Mouse (Mus musculus) myocyte (in vitro differentiated cells): ENCODE results near the gene Pitx2. TPM values are rescaled to one million over a fixed set of nuclear protein-coding genes. Genes with fewer than 3 reads are reported as not detected.

Experiments
- H3K27me3 ChIP-seq: one replicate; pipeline ENCODE4 v1.6.1; 2011; ENCODE audit not compliant: control insufficient read depth, insufficient read depth, insufficient read length
- H3K36me3 ChIP-seq: one replicate; pipeline ENCODE4 v1.6.1; 2011; ENCODE audit not compliant: control insufficient read depth, insufficient read depth
- H3K4me2 ChIP-seq: one replicate; pipeline ENCODE4 v1.6.1; 2011; ENCODE audit warnings: low read depth, control low read depth
- H3K4me3 ChIP-seq: one replicate; pipeline ENCODE4 v1.5.1; 2011; ENCODE audit warnings: mild to moderate bottlenecking, control low read depth, moderate library complexity
- H3K79me2 ChIP-seq: one replicate; pipeline ENCODE4 v1.6.1; 2011; ENCODE audit not compliant: control insufficient read depth, insufficient read depth
- H3ac ChIP-seq: one replicate; pipeline ENCODE4 v1.6.1; 2011; ENCODE audit not compliant: control insufficient read depth, insufficient read length
- CEBPB ChIP-seq: IDR thresholded peaks from 2 replicates; pipeline ENCODE4 v1.6.1; 2011; ENCODE audit warnings: mild to moderate bottlenecking, moderate library complexity; ENCODE audit not compliant: poor library complexity, insufficient read depth, severe bottlenecking
- E2F4 ChIP-seq: IDR thresholded peaks from one replicate; pipeline ENCODE4 v1.6.1; 2011; ENCODE audit warnings: mild to moderate bottlenecking, control low read depth, moderate library complexity; ENCODE audit not compliant: insufficient read depth
- MAX ChIP-seq: IDR thresholded peaks from one replicate; pipeline ENCODE4 v1.6.1; 2011; ENCODE audit warnings: low read depth, mild to moderate bottlenecking, control low read depth
- MYOD1 ChIP-seq, 3 experiments: IDR thresholded peaks; one replicate each; pipeline ENCODE4 v1.6.1; 2011; ENCODE audit warnings: control low read depth in 2 of 3, low read depth in 2 of 3, mild to moderate bottlenecking in 2 of 3, moderate library complexity in 1 of 3; ENCODE audit not compliant: insufficient read length in 2 of 3, control insufficient read depth in 1 of 3
- MYOG ChIP-seq, 3 experiments: IDR thresholded peaks; one replicate each; pipeline ENCODE4 v1.6.1; 2011; ENCODE audit warnings: control low read depth in 2 of 3, low read depth in 2 of 3, mild to moderate bottlenecking in 2 of 3; ENCODE audit not compliant: insufficient read length in 2 of 3, control insufficient read depth in 1 of 3, insufficient read depth in 1 of 3
- POLR2A ChIP-seq: IDR thresholded peaks from one replicate; pipeline ENCODE4 v1.6.1; 2011; ENCODE audit warnings: low read depth, mild to moderate bottlenecking, control low read depth, moderate library complexity; ENCODE audit not compliant: insufficient read length
- POLR2AphosphoS2 ChIP-seq: IDR thresholded peaks from one replicate; pipeline ENCODE4 v1.6.1; 2011; ENCODE audit warnings: low read depth, control low read depth; ENCODE audit not compliant: insufficient read length
- REST ChIP-seq: IDR thresholded peaks from one replicate; pipeline ENCODE4 v1.6.1; 2011; ENCODE audit warnings: mild to moderate bottlenecking, control low read depth, moderate library complexity; ENCODE audit not compliant: insufficient read depth, insufficient read length
- SRF ChIP-seq: IDR thresholded peaks from one replicate; pipeline ENCODE4 v1.6.1; 2011; ENCODE audit warnings: low read depth; ENCODE audit not compliant: control insufficient read depth, insufficient read length
- TCF12 ChIP-seq: IDR thresholded peaks from one replicate; pipeline ENCODE4 v1.6.1; 2011; ENCODE audit warnings: mild to moderate bottlenecking, control low read depth; ENCODE audit not compliant: poor library complexity, insufficient read depth, severe bottlenecking
- TCF3 ChIP-seq: IDR thresholded peaks from one replicate; pipeline ENCODE4 v1.6.1; 2011; ENCODE audit warnings: low read depth, control low read depth; ENCODE audit not compliant: insufficient read length
- USF1 ChIP-seq: IDR thresholded peaks from one replicate; pipeline ENCODE4 v1.6.1; 2011; ENCODE audit warnings: low read depth, mild to moderate bottlenecking, control low read depth, moderate library complexity
- polyA plus RNA-seq: library from polyadenylated mRNA; unstranded; fragments of >200 nt; fragmentation: generic; extraction: Trizol; gene quantifications from one replicate; pipeline ENCODE4 v1.2.1, GENCODE M21; 2012; ENCODE audit warnings: missing spikeins

The Pitx2 gene
- polyA plus RNA-seq, 1 experiment = 35.6 TPM

DNA sequence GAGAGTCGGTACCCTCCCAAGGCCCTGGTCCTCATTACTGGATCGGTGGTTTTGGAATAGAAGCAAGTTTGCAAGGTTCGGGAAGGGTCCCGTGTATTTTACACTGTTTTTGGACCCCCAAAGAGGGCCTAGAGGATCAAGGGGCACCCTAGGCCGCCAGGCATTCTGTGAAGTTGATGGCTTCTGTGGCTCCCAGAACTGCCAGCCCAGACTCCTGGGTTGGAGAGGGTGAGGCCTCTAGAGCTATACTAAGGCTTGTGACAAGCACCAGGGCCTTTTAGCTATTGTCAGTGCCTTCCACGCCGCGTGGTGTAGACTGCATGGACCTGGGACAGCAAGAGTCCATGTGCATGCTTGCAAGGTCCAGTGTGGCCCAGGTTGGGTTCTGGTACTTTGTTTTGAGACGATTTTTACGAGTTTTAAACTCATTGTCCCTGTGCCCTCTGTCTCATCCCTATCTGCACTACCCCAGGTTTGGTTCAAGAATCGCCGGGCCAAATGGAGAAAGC, 18.2 kb downstream of the Pitx2 start:
- no peak overlapping the region for H3ac ChIP-seq
- no peaks in the 10 kb centered on the region for H3K36me3 ChIP-seq
- H3K4me2 ChIP-seq = peak overlapping the region; percentile 96
- TF ChIP-seq TCF3 = no peak
- TF ChIP-seq MYOD1 (IDR thresholded peaks at IDR 0.05; ENCODE audit: control insufficient read depth in 1 of 3, insufficient read length in 2 of 3, low read depth in 2 of 3) = no peak
- no peak for TF ChIP-seq SRF
- TF ChIP-seq MAX = no peak
- TF ChIP-seq CEBPB = no peak
- TF ChIP-seq E2F4 = no peak
- no peak for TF ChIP-seq TCF12
- no peak for TF ChIP-seq REST
- no peak for TF ChIP-seq POLR2A
- no peak for TF ChIP-seq POLR2AphosphoS2
- TF ChIP-seq USF1 = no peak
- TF ChIP-seq MYOG (IDR thresholded peaks at IDR 0.05; ENCODE audit: control insufficient read depth in 1 of 3, insufficient read depth in 1 of 3, insufficient read length in 2 of 3, low read depth in 2 of 3) = no peak
- H3K4me3 ChIP-seq = peak overlapping the region; percentile 82
- H3K27me3 ChIP-seq = no peaks in the 10 kb centered on the region
- H3K79me2 ChIP-seq = peaks cover 25% of the 10 kb centered on the region

DNA sequence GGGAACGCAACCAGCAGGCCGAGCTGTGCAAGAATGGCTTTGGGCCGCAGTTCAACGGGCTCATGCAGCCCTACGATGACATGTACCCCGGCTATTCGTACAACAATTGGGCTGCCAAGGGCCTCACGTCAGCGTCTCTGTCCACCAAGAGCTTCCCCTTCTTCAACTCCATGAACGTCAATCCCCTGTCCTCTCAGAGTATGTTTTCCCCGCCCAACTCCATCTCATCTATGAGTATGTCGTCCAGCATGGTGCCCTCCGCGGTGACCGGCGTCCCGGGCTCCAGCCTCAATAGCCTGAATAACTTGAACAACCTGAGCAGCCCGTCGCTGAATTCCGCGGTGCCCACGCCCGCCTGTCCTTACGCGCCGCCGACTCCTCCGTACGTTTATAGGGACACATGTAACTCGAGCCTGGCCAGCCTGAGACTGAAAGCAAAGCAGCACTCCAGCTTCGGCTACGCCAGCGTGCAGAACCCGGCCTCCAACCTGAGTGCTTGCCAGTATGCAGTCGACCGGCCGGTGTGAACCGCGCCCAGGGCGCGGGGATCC, 18.8 kb downstream of the Pitx2 start:
- Histone ChIP-seq H3K27me3 (no peaks in the 10 kb centered on the region), H3K4me3 (peak overlapping the region; percentile 82), H3K79me2 (peaks cover 23% of the 10 kb centered on the region), H3K4me2 (peak overlapping the region; percentile 96), H3ac (no peak overlapping the region), H3K36me3 (no peaks in the 10 kb centered on the region)
- TF ChIP-seq POLR2A (peak; percentile 10), POLR2AphosphoS2 (peak; percentile 11), MYOG (IDR thresholded peaks at IDR 0.05; ENCODE audit: control insufficient read depth in 1 of 3, insufficient read depth in 1 of 3, insufficient read length in 2 of 3, low read depth in 2 of 3) (no peak)

DNA sequence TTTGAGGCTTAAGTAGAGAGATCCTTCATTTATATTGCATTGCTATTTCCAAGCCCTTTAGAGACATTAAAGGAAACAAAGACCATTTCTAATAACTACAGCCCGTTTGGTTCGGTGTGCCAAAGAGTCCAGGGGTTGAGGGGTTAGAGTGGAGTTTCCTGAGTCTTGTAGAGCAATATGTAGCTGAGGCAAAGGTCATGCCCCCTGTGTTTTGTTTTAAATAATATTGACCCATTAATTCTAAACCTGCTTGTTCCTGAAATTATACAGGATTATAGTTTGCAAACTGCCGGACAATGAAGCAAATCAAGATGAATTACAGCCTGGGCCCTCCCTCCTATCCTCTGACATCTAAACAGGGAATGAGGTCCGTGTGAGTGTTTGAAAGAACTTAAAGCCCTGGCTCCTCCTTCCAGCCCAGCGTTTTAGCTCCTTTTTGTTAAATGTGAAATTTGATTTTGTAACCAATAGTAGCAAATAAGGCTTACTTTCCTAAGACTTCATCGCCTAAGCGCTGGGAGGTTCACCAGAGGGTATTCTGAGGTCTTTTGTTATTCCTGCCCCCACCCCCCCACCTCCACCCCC, 20.5 kb downstream of the Pitx2 start:
- H3K4me2 ChIP-seq = peak overlapping the region; percentile 42
- no peaks in the 10 kb centered on the region for H3K27me3 ChIP-seq

DNA sequence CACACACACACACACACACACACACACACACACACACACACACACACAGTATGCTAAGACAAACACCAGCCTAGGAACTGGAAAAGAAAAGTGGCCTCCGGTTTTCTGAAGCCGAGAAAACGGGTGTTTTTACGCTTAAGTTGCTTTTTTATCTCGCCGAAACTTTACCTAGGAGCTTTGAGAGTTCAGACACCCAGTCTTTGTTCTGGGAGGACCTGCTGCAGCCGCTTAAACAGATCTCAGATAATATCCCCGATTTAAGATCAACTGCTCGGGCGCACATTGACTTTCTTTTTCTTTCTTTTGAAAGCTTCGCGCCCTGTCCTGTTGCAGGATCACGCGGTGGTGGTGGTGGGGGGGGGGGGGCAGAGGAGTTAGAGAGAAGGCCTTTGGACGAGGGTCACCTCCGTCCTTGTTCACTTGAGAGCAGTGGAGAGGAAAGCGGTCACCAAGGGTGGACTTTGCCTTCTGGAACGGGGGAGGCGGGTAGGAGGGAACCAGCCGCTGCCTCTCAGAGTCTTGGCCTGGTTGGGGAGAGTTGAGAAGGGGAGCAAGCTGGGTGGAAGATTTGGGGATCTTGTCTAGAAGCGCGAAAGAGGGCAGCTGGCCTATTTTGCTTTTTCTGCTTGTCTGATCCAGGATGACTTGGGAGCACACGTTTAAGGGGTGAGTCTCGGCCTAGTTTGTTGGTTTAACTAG, 21.2 kb downstream of the Pitx2 start:
- Histone ChIP-seq H3K4me2 (peak overlapping the region; percentile 27), H3K36me3 (no peaks in the 10 kb centered on the region), H3K27me3 (no peaks in the 10 kb centered on the region), H3K4me3 (no peak overlapping the region), H3K79me2 (peaks cover 23% of the 10 kb centered on the region), H3ac (no peak overlapping the region)
- TF ChIP-seq POLR2AphosphoS2 (peak; percentile 59), TCF12 (no peak)

More for the DNA sequence above, 20.5 kb downstream of the Pitx2 start:
- Histone ChIP-seq H3ac (no peak overlapping the region), H3K79me2 (peaks cover 23% of the 10 kb centered on the region), H3K4me3 (no peak overlapping the region), H3K36me3 (no peaks in the 10 kb centered on the region)
- no peak for TF ChIP-seq MYOD1 (IDR thresholded peaks at IDR 0.05; ENCODE audit: control insufficient read depth in 1 of 3, insufficient read length in 2 of 3, low read depth in 2 of 3)
- TF ChIP-seq REST = no peak
- no peak for TF ChIP-seq E2F4
- TF ChIP-seq POLR2AphosphoS2 = no peak
- no peak for TF ChIP-seq USF1

DNA sequence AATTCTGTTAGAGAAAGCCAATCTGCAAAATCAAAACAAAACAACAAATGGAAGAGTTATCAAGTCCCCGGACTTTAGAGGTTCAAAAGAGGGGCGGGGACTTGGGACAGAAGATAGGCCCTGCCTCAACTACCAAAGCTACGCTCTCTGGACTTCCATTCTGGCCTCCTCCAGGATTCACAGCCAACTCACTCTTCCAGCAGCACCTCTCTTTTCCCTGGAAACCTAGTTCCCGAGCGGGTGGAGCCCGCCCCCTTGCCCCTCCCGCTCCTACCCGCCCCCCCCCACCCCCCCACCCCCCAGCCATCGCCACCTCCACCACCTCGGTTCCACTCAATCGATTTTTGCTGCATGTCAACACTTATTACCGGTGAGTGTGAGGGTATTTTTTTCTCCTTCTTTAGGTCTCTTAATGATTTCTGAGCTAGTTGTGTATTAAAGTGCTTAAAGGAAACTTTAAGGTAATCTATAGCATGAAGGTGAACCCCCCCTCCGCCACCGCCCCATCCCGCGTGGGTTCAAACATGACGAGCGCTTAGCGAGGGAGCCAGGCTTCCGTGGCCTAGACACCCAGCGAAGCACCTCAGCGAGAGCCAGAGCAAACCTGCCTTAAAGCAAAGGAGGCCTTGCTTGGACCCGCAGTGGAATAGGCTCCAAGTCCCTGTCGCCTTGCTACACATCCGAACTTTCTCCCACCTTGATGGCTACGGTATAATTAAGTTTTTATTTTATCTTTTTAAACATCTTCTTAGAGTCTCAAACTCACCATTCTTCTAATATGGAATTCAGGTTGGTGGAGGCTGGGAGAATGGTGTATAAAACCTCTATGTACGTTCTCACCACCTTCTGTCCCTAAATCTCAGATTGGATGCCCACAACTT, 21.9 kb downstream of the Pitx2 start:
- H3K4me3 ChIP-seq = no peak overlapping the region
- no peak for TF ChIP-seq CEBPB
- TF ChIP-seq SRF = no peak
- TF ChIP-seq POLR2AphosphoS2 = no peak
- TF ChIP-seq MAX = no peak
- TF ChIP-seq E2F4 = no peak
- TF ChIP-seq USF1 = no peak
- no peak for TF ChIP-seq MYOD1 (IDR thresholded peaks at IDR 0.05; ENCODE audit: control insufficient read depth in 1 of 3, insufficient read length in 2 of 3, low read depth in 2 of 3)
- TF ChIP-seq MYOG (IDR thresholded peaks at IDR 0.05; ENCODE audit: control insufficient read depth in 1 of 3, insufficient read depth in 1 of 3, insufficient read length in 2 of 3, low read depth in 2 of 3) = no peak
- TF ChIP-seq TCF12 = no peak
- no peak for TF ChIP-seq TCF3
- TF ChIP-seq POLR2A = no peak
- TF ChIP-seq REST = no peak
- no peaks in the 10 kb centered on the region for H3K36me3 ChIP-seq
- H3K79me2 ChIP-seq = peaks cover 18% of the 10 kb centered on the region
- no peaks in the 10 kb centered on the region for H3K27me3 ChIP-seq
- H3ac ChIP-seq = no peak overlapping the region
- no peak overlapping the region for H3K4me2 ChIP-seq
